Mouse (Mus musculus): ENCODE results near the gene 1500015O10Rik.

The 1500015O10Rik gene

GRCm38 (mm10) chr1:43730491-43730924, at the start of gene 1500015O10Rik:
Gene 1500015O10Rik, plus strand, starts transcription at chr1:43730602.
- DNase-seq (ENCODE audit: low read depth) = peak; percentile 78

- no peak for DNase-seq (ENCODE audit: low read depth)
Measured at GRCm38 (mm10) chr1:43689983-43690382, 40.4 kb upstream of the 1500015O10Rik start.

- no peak for DNase-seq (ENCODE audit: low read depth)
Measured at GRCm38 (mm10) chr1:43690507-43690906, 39.9 kb upstream of the 1500015O10Rik start.

GRCm38 (mm10) chr1:43694076-43694475, 36.3 kb upstream of the 1500015O10Rik start:
- DNase-seq (ENCODE audit: low read depth) = no peak

GRCm38 (mm10) chr1:43694851-43695545, 35.4 kb upstream of the 1500015O10Rik start:
- peak; percentile 80 for DNase-seq (ENCODE audit: low read depth)

- no peak for DNase-seq (ENCODE audit: low read depth)
Measured at GRCm38 (mm10) chr1:43698577-43699000, 31.8 kb upstream of the 1500015O10Rik start.

- peak; percentile 56 for DNase-seq (ENCODE audit: low read depth)
Measured at GRCm38 (mm10) chr1:43714841-43715240, 15.6 kb upstream of the 1500015O10Rik start.

GRCm38 (mm10) chr1:43717967-43718366, 12.4 kb upstream of the 1500015O10Rik start:
- DNase-seq (ENCODE audit: low read depth) = no peak

GRCm38 (mm10) chr1:43718793-43719192, 11.6 kb upstream of the 1500015O10Rik start:
- no peak for DNase-seq (ENCODE audit: low read depth)

- DNase-seq (ENCODE audit: low read depth) = no peak
Measured at GRCm38 (mm10) chr1:43722459-43722858, 7.9 kb upstream of the 1500015O10Rik start.

- no peak for DNase-seq (ENCODE audit: low read depth)
Measured at GRCm38 (mm10) chr1:43732100-43732499, 1.7 kb downstream of the 1500015O10Rik start.

- no peak for DNase-seq (ENCODE audit: low read depth)
Measured at GRCm38 (mm10) chr1:43732657-43733056, 2.3 kb downstream of the 1500015O10Rik start.

GRCm38 (mm10) chr1:43737812-43738518, 7.6 kb downstream of the 1500015O10Rik start:
- DNase-seq (ENCODE audit: low read depth) = no peak

GRCm38 (mm10) chr1:43738519-43738894, 8.1 kb downstream of the 1500015O10Rik start:
- DNase-seq (ENCODE audit: low read depth) = no peak

GRCm38 (mm10) chr1:43754448-43755312, 24.3 kb downstream of the 1500015O10Rik start:
- no peak for DNase-seq (ENCODE audit: low read depth)

GRCm38 (mm10) chr1:43760085-43760484, 29.7 kb downstream of the 1500015O10Rik start:
- DNase-seq (ENCODE audit: low read depth) = no peak

- no peak for DNase-seq (ENCODE audit: low read depth)
Measured at GRCm38 (mm10) chr1:43764481-43764880, 34.1 kb downstream of the 1500015O10Rik start.

- no peak for DNase-seq (ENCODE audit: low read depth)
Measured at GRCm38 (mm10) chr1:43766328-43766727, 35.9 kb downstream of the 1500015O10Rik start.

GRCm38 (mm10) chr1:43768385-43768990, 38.1 kb downstream of the 1500015O10Rik start:
- no peak for DNase-seq (ENCODE audit: low read depth)

GRCm38 (mm10) chr1:43769348-43769747, 38.9 kb downstream of the 1500015O10Rik start:
- DNase-seq (ENCODE audit: low read depth) = no peak

- no peak for DNase-seq (ENCODE audit: low read depth)
Measured at GRCm38 (mm10) chr1:43770032-43770431, 39.6 kb downstream of the 1500015O10Rik start.

GRCm38 (mm10) chr1:43772694-43773093, 42.3 kb downstream of the 1500015O10Rik start:
- no peak for DNase-seq (ENCODE audit: low read depth)
